Mouse (Mus musculus): Measurements from ENCODE around the gene Pdlim4. TPM values are rescaled to one million over a fixed set of nuclear protein-coding genes. Genes with fewer than 3 reads are reported as not detected.

Gene Pdlim4
- polyA plus RNA-seq, 1 experiment from 2014 or later, result 27.8 TPM

DNA sequence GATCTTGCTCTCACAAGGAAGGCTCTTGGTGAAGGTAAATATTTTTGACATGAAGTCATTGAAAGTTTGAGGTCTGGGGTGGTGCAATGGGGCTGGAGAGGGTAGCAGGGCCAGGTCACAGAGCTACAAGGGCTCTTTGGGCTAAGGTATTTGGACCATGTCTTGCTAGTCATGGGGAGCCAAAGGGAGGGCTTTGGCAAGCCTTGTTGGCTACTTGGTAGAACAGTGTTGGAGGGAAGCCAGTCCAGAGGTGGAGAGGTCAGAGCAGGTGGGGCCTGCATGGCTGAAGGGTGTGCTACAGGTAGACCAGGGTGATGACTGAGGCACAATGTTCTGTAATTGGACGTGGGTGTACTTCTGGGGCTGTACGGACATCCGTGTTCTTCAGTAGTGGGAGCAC is 37.9 kb upstream of the Pdlim4 start:
- Histone ChIP-seq H3K4me1 (peaks cover 35% of the 10 kb centered on the region), H3K4me3 (no peak overlapping the region), H3K27ac (0 out of 2 replicates have a peak overlapping the region, but pooled peaks have one; percentile 29), H3K27me3 (ENCODE audit: insufficient read depth, poor library complexity, severe bottlenecking) (0 out of 2 replicates have a peak, but pooled peaks cover 2% of the 10 kb centered on the region), H3K9me3 (no peaks in the 10 kb centered on the region), H3K36me3 (peaks cover 19% of the 10 kb centered on the region)
- WGBS, result 86% methylated on average over 3 of the region's 3 CpGs
- no peak for DNase-seq (ENCODE audit: low spot score)

GRCm38 (mm10) chr11:54105011-54105410 is 36.2 kb upstream of the Pdlim4 start:
- H3K4me1 ChIP-seq, result peaks cover 50% of the 10 kb centered on the region
- no peak overlapping the region for H3K4me3 ChIP-seq
- 83% methylated on average over 6 of the region's 6 CpGs for WGBS
- DNase-seq (ENCODE audit: low spot score), result peak; percentile 62
- no peaks in the 10 kb centered on the region for H3K9me3 ChIP-seq
- H3K36me3 ChIP-seq, result peaks cover 6% of the 10 kb centered on the region; the same call in 1 of the 2 replicates
- H3K27ac ChIP-seq, result no peak overlapping the region
- 0 out of 2 replicates have a peak, but pooled peaks cover 7% of the 10 kb centered on the region for H3K27me3 ChIP-seq (ENCODE audit: insufficient read depth, poor library complexity, severe bottlenecking)

DNA sequence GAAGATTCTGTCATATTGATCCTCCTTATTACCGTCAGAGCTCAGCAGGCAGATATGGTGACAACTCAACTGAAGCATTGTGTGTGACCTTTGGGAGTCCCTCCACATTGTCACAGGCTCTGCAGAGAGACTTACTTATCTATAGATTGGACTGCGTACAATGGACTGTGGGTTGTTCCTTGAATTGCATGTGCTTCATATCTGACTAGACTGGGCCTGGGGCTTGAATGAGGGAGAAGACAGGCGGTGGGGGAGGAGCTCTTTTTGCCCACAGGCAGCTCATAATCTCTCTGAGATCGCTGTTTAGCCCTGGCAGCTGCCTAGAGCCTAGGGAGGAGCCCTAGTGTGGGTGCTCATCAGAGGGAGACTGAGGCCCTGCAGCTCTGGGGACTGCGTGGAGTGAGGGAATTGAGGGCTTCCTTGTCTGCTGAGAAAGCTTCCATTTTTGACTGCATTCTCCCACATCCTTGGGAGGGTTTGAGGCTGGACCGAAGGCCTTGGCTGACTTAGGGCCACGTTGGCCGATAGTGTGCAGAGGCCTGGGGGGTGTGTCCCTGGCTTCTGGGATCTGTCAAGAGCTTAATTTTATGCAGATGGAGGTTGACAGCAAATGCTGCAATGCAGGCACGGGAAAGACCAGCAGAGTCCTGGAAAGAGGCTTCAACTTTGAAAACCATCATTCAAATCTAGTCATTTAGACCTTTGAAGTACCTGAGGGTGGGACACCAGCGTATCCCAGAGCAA is 34.1 kb upstream of the Pdlim4 start:
- Histone ChIP-seq H3K27me3 (ENCODE audit: insufficient read depth, poor library complexity, severe bottlenecking) (peaks cover 15% of the 10 kb centered on the region; the same call in 1 of the 2 replicates), H3K4me3 (peak overlapping the region; percentile 32), H3K27ac (peak overlapping the region; percentile 72), H3K36me3 (0 out of 2 replicates have a peak, but pooled peaks cover 2% of the 10 kb centered on the region), H3K9me3 (no peaks in the 10 kb centered on the region), H3K4me1 (peaks cover 41% of the 10 kb centered on the region)
- 42% methylated on average over 10 of the region's 10 CpGs for WGBS
- DNase-seq (ENCODE audit: low spot score), result no peak

DNA sequence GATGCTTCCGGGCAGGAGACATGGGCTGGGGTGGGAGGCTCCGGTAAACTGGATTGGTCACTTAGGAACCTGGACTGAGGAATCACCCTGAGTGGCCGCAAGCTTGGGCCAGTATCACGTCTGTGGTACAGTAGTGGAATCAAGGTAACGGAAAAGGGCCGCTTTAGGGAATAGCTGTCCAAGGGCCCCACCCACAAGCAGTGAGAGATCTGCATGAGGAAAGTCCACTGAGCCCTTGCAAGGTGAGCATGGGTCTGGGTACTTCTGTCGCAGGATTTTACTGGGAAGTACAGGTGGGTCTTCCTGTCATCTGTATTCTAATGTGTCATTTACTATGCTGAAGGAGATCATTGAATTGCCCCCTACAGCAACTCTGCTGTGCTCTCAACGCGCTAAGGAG is 32.9 kb upstream of the Pdlim4 start:
- WGBS, result 68% methylated on average over 9 of the region's 9 CpGs
- H3K27ac ChIP-seq, result peak overlapping the region; percentile 91

DNA sequence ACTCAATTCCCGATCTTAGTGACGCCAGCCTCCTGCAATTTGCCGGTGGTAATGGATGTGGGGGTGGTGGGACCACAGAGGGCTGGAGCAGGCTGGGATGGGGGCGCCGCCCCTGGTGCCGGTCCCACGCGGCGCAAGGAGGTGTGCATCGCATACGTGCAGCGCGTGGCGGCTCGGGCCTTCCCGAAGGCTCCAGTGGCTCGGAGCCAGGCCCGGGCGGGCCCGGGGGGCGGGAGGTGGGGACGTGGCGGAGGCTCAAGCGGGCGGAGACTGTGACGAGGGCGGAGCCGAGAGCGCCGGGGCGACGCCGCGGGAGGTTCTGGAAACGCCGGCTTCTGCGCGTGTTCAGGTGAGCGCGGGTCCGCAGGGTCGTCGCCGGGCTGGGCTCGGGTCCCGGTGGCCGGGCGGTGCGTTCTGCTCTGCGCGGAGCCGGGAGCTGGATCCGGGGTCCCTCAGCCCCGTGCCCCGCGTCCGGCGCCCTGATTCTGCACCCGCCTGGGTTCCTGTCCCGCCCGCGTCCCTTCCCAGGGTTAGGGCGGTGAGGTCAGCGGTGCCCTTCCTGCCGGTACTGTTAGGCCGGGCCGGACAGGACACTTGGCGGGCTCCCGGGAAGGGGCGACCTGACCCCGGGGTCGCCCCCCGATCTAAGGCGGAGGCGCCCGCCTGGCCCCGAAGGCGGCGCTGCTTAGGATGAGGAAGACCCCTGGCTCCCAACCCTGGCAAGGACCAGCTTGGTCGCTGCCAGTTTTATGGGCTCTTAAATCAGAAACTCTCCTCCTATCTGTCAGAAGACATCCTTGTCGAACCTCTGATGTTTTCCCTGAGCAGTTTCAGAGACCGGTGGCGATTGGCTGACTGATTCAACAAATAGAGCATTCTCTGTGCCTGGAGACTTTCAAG is 32.1 kb upstream of the Pdlim4 start:
- Histone ChIP-seq H3K4me1 (peaks cover 36% of the 10 kb centered on the region), H3K27me3 (ENCODE audit: insufficient read depth, poor library complexity, severe bottlenecking) (peaks cover 15% of the 10 kb centered on the region; the same call in 1 of the 2 replicates), H3K4me3 (peak overlapping the region; percentile 81), H3K36me3 (0 out of 2 replicates have a peak, but pooled peaks cover 2% of the 10 kb centered on the region), H3K27ac (peak overlapping the region; percentile 91), H3K9me3 (no peaks in the 10 kb centered on the region)
- DNase-seq (ENCODE audit: low spot score), result peak; percentile 90
- WGBS, result 1% methylated on average over 64 of the region's 83 CpGs

More for the DNA sequence above, 32.9 kb upstream of the Pdlim4 start:
- no peak for DNase-seq (ENCODE audit: low spot score)
- H3K9me3 ChIP-seq, result no peaks in the 10 kb centered on the region
- H3K27me3 ChIP-seq (ENCODE audit: insufficient read depth, poor library complexity, severe bottlenecking), result peaks cover 15% of the 10 kb centered on the region; the same call in 1 of the 2 replicates
- H3K4me3 ChIP-seq, result peak overlapping the region; percentile 81
- peaks cover 41% of the 10 kb centered on the region for H3K4me1 ChIP-seq
- 0 out of 2 replicates have a peak, but pooled peaks cover 2% of the 10 kb centered on the region for H3K36me3 ChIP-seq

- 0 out of 2 replicates have a peak, but pooled peaks cover 2% of the 10 kb centered on the region for H3K36me3 ChIP-seq
- H3K27me3 ChIP-seq (ENCODE audit: insufficient read depth, poor library complexity, severe bottlenecking), result peaks cover 15% of the 10 kb centered on the region; the same call in 1 of the 2 replicates
- peak within 1 kb of the TSS; percentile 91 for H3K27ac ChIP-seq
- no peak for DNase-seq (ENCODE audit: low spot score)
- WGBS, result 52% methylated on average over 10 of the region's 10 CpGs
- no peaks in the 10 kb centered on the region for H3K9me3 ChIP-seq
- H3K4me3 ChIP-seq, result peak within 1 kb of the TSS; percentile 81
- H3K4me1 ChIP-seq, result peaks cover 36% of the 10 kb centered on the region
Measured at GRCm38 (mm10) chr11:54100045-54100691, 31.4 kb upstream of the Pdlim4 start, which contains the start of gene P4ha2. TSS of gene P4ha2 (plus strand) at chr11:54100095.

GRCm38 (mm10) chr11:54093000-54093399 is 24.2 kb upstream of the Pdlim4 start:
- no peaks in the 10 kb centered on the region for H3K36me3 ChIP-seq
- H3K4me1 ChIP-seq, result peaks cover 14% of the 10 kb centered on the region
- no peaks in the 10 kb centered on the region for H3K9me3 ChIP-seq
- H3K4me3 ChIP-seq, result no peak overlapping the region
- WGBS, result 9% methylated on average over 3 of the region's 3 CpGs
- DNase-seq (ENCODE audit: low spot score), result no peak
- no peaks in the 10 kb centered on the region for H3K27me3 ChIP-seq (ENCODE audit: insufficient read depth, poor library complexity, severe bottlenecking)
- H3K27ac ChIP-seq, result no peak overlapping the region

- WGBS, result 36% methylated on average over 7 of the region's 7 CpGs
- no peak for DNase-seq (ENCODE audit: low spot score)
- H3K27me3 ChIP-seq (ENCODE audit: insufficient read depth, poor library complexity, severe bottlenecking), result no peaks in the 10 kb centered on the region
- H3K4me3 ChIP-seq, result no peak overlapping the region
- H3K9me3 ChIP-seq, result no peaks in the 10 kb centered on the region
- no peak overlapping the region for H3K27ac ChIP-seq
- no peaks in the 10 kb centered on the region for H3K36me3 ChIP-seq
- H3K4me1 ChIP-seq, result peaks cover 14% of the 10 kb centered on the region
Measured at GRCm38 (mm10) chr11:54092188-54092587, 23.4 kb upstream of the Pdlim4 start.

DNA sequence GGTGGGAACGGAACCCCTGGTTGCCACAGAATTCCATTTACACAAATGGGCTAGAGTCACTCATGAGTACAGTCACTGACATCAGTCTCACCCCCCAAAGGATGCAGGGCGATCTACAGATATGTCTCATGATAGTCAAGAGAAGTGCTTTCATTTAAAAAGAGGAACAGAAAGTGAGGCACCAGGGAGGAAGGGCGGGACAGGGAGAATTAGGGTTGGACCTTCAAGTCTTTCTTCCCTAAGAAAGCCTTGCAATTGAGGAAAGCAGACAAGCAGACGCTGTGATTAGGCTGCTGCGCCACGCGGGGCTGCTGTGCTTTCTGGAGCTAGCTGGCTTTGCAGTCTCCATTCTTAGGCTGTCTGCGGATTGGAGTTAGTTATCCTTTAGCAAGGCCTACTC is 22.9 kb upstream of the Pdlim4 start:
- Histone ChIP-seq H3K4me3 (no peak overlapping the region), H3K4me1 (peaks cover 14% of the 10 kb centered on the region), H3K27ac (no peak overlapping the region), H3K27me3 (ENCODE audit: insufficient read depth, poor library complexity, severe bottlenecking) (no peaks in the 10 kb centered on the region), H3K9me3 (no peaks in the 10 kb centered on the region), H3K36me3 (no peaks in the 10 kb centered on the region)
- no peak for DNase-seq (ENCODE audit: low spot score)
- 45% methylated on average over 8 of the region's 8 CpGs for WGBS

DNA sequence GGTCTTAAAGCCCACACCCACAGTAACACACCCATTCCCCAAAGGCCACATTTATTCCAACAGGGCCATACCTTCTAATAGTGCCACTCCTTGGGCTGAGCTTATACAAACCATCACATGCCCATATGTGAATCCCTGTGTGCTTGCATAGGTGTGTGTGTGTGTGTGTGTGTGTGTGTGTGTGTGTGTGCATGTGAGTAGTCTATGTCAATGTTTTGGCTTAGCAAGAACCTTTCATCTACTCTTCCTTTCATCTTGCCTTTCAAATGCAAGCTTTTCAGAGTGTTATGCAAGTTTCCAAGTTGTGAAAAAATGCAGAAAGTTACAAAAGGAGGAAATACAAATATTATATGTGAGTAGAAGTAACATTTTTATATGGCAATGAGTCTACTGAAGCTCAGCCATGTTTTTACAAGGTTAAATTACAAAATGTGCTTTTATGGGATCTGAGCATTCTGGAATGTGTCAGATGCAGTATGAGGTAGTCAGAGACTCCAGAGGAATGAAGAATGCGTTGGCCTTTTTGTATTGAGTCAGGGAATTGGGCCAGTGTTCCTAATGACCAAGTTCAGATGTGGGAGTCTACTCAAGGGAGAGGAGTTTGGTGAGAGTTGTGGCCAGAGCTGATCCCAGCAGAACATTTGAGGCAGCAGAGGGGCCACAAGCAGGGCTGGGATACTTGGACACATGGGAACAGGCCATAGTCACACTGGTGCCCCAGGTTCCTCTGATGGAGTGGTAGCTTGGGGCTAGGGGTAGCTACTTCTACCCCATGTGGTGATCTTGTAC is 21.5 kb upstream of the Pdlim4 start:
- H3K4me1 ChIP-seq, result peaks cover 14% of the 10 kb centered on the region
- H3K27me3 ChIP-seq (ENCODE audit: insufficient read depth, poor library complexity, severe bottlenecking), result no peaks in the 10 kb centered on the region
- no peak overlapping the region for H3K27ac ChIP-seq
- H3K9me3 ChIP-seq, result no peaks in the 10 kb centered on the region
- 76% methylated on average over 1 of the region's 1 CpGs for WGBS
- H3K4me3 ChIP-seq, result no peak overlapping the region
- no peak for DNase-seq (ENCODE audit: low spot score)
- no peaks in the 10 kb centered on the region for H3K36me3 ChIP-seq

- 51% methylated on average over 5 of the region's 5 CpGs for WGBS
- peaks cover 14% of the 10 kb centered on the region for H3K4me1 ChIP-seq
- DNase-seq (ENCODE audit: low spot score), result peak; percentile 77
- H3K4me3 ChIP-seq, result no peak overlapping the region
- H3K27me3 ChIP-seq (ENCODE audit: insufficient read depth, poor library complexity, severe bottlenecking), result no peaks in the 10 kb centered on the region
- no peaks in the 10 kb centered on the region for H3K36me3 ChIP-seq
- no peaks in the 10 kb centered on the region for H3K9me3 ChIP-seq
- no peak overlapping the region for H3K27ac ChIP-seq
Measured at GRCm38 (mm10) chr11:54088947-54089317, 20.1 kb upstream of the Pdlim4 start.
